Mouse (Mus musculus) intestine, postnatal 0 days (tissue): ENCODE data around the gene 4933424G06Rik. TPM values are rescaled to one million over a fixed set of nuclear protein-coding genes. Genes with fewer than 3 reads are reported as not detected.

Source experiments
- ATAC-seq: fragments of 200-750 bp; cut with Nextera tagmentation; 2 replicates; pipeline ENCODE4 v1.8.0; 2017; ENCODE audit warnings: mild to moderate bottlenecking, moderate TSS enrichment, moderate library complexity
- H3K27ac ChIP-seq: fragments of 300-500 bp; sonication (generic); 2 replicates; pipeline ENCODE4 v1.5.1; 2014; ENCODE audit warnings: mild to moderate bottlenecking, low read depth, low read length, moderate library complexity
- H3K27me3 ChIP-seq: fragments of 300-500 bp; sonication (generic); replicated peaks from 2 replicates; pipeline ENCODE4 v1.6.1; 2014; ENCODE audit warnings: low read length, mixed read lengths; ENCODE audit not compliant: control insufficient read depth, insufficient read depth
- H3K36me3 ChIP-seq: fragments of 300-500 bp; sonication (generic); 2 replicates; pipeline ENCODE4 v1.6.1; 2014; ENCODE audit warnings: mild to moderate bottlenecking, moderate library complexity; ENCODE audit not compliant: control insufficient read depth, insufficient read depth
- H3K4me1 ChIP-seq: fragments of 300-500 bp; sonication (generic); replicated peaks from 2 replicates; pipeline ENCODE4 v1.6.1; 2014; ENCODE audit warnings: antibody characterized with exemption, low read length, mixed read lengths; ENCODE audit not compliant: control insufficient read depth, insufficient read depth
- H3K4me2 ChIP-seq: fragments of 300-500 bp; sonication (generic); replicated peaks from 2 replicates; pipeline ENCODE4 v1.6.1; 2014; ENCODE audit warnings: low read depth, mild to moderate bottlenecking, moderate library complexity
- H3K4me3 ChIP-seq: fragments of 300-500 bp; sonication (generic); 2 replicates; pipeline ENCODE4 v1.5.1; 2014; ENCODE audit warnings: low read depth, low read length
- H3K9ac ChIP-seq: fragments of 300-500 bp; sonication (generic); 2 replicates; pipeline ENCODE4 v1.6.1; 2014; ENCODE audit warnings: mild to moderate bottlenecking, low read depth, low read length
- H3K9me3 ChIP-seq: fragments of 300-500 bp; sonication (generic); 2 replicates; pipeline ENCODE4 v1.6.1; 2016; ENCODE audit warnings: mixed run types; ENCODE audit not compliant: control insufficient read depth
- CTCF ChIP-seq: sonication (generic); IDR thresholded peaks from 2 replicates; pipeline ENCODE4 v1.5.1; 2016; ENCODE audit warnings: low read depth, mild to moderate bottlenecking, control low read depth, antibody characterized with exemption, moderate library complexity
- whole genome bisulfite sequencing: fragments of 180-500 bp; shearing (Covaris S2); extraction: QIAGEN DNeasy Blood & Tissue Kit; methylation state at CpG from one replicate; pipeline ENCODE4 v1.1.7; 2014; 5-methylcytosine and 5-hydroxymethylcytosine counted together
- microRNA-seq: library from miRNA; unstranded; fragments of <30 nt; microRNA quantifications from one replicate; pipeline ENCODE4, GENCODE M21; 2016
- polyA plus RNA-seq: library from polyadenylated mRNA; unstranded; fragments of >200 nt; fragmentation: Nextera tagmentation; extraction: Ambion mirVana; gene quantifications from 2 replicates; pipeline ENCODE4 v1.2.1, GENCODE M21; 2015

Gene 4933424G06Rik
- polyA plus RNA-seq, 1 experiment from 2014 or later, result not detected

DNA sequence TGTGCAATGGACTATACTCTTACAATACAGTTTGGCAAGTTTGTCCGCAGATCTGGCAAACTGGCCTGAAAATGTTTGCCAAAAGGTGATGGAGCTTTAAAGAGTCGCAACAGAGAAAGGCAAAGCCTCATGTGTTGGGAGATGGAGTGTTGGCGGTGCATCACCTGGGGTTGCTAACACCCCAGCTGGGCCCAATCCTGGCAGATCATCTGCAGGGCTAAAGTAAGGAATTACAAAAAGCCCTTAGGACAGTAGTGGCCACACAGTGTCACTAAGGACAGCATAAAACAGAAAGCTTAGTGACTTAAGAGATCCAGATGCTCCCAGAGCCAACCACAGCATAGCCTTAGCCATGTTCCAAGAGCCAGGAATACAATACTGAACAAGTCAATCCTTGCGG is 94.9 kb downstream of the 4933424G06Rik start:
- no peaks in the 10 kb centered on the region for H3K9me3 ChIP-seq
- WGBS, result 90% methylated on average over 4 of the region's 4 CpGs
- no peaks in the 10 kb centered on the region for H3K27me3 ChIP-seq
- no peak overlapping the region for H3K4me2 ChIP-seq
- no peaks in the 10 kb centered on the region for H3K4me1 ChIP-seq
- peaks cover 84% of the 10 kb centered on the region for H3K36me3 ChIP-seq
- TF ChIP-seq CTCF, result no peak
- no peak overlapping the region for H3K4me3 ChIP-seq
- H3K27ac ChIP-seq, result no peak overlapping the region
- H3K9ac ChIP-seq, result no peak overlapping the region
- no peak for ATAC-seq

DNA sequence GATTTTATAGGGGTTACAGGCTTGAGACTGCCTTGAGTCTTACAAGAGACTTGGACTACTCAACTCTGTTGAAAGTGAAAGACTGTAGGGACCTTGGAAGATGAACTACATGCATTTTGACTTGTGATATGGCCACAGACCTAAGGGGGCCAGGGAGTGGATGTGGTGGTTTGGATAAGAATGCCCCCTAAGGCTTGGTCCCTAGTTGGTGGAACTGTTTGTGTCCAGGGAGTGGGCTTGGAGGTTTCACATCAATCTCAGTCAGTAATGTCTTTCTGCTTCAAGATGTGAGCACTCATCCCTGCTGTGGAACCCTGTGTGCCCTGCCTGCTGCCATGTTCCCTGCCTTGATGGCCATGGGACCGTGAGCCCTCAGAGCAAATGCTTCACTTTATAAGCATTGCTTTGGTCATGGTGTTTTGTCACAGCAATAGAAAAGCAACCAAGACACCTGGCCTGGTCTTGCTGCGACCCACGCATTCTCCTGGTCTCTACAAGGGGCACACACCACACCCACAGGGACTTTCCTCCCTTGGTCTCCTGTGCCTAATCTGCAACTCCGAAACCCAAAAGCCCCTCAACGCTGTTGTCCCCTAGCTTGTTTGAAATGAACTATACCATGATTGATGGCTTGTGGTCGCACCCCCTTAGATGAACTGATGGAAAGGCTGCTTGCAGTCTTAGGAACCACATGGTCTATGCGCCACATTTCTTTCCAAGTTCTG is 96.4 kb downstream of the 4933424G06Rik start:
- no peak overlapping the region for H3K27ac ChIP-seq
- H3K9ac ChIP-seq, result no peak overlapping the region
- ATAC-seq, result no peak
- no peaks in the 10 kb centered on the region for H3K9me3 ChIP-seq
- no peak overlapping the region for H3K4me3 ChIP-seq
- H3K4me1 ChIP-seq, result no peaks in the 10 kb centered on the region
- no peaks in the 10 kb centered on the region for H3K27me3 ChIP-seq
- peaks cover 94% of the 10 kb centered on the region for H3K36me3 ChIP-seq
- H3K4me2 ChIP-seq, result no peak overlapping the region
- 93% methylated on average over 7 of the region's 7 CpGs for WGBS
- no peak for TF ChIP-seq CTCF

DNA sequence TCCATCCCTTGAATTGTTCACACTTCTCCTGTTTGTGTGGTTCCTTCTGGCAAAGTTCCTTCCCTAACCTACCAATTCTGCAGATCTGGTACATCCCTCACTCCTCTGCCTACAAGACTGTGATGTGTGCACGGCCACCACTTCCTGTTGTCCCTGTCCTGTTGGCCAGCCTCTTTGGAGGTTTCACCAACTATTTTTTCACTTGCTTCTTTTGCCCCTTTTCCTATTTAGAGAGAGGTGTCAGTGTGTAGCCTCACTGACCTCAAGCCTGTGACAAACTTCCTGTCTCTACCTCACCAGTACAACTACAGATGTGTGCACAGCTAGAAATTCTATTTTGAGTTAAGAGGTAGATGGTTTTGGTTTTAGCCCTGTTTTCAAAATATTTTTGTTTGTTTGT is 97.1 kb downstream of the 4933424G06Rik start:
- Histone ChIP-seq H3K9ac (no peak overlapping the region), H3K4me1 (no peaks in the 10 kb centered on the region), H3K27me3 (no peaks in the 10 kb centered on the region), H3K9me3 (no peaks in the 10 kb centered on the region), H3K36me3 (peaks cover 94% of the 10 kb centered on the region), H3K4me3 (no peak overlapping the region), H3K4me2 (no peak overlapping the region), H3K27ac (no peak overlapping the region)
- TF ChIP-seq CTCF, result no peak
- 81% methylated on average over 1 of the region's 1 CpGs for WGBS
- no peak for ATAC-seq

Small RNAs within 50 kb of the gene (microRNA-seq; reads per million reads assigned to microRNA genes)
- not detected for gene Gm24133

Other genes starting within 250 kb of the 4933424G06Rik start
- 17.4 and 18.4 TPM in 2 replicates for gene Cnnm4, start 238.5 kb upstream of the 4933424G06Rik start, polyA plus RNA-seq
- gene Cnnm3, start 198.3 kb upstream of the 4933424G06Rik start, polyA plus RNA-seq, result 2.5 and 2.6 TPM in 2 replicates
- gene Ankrd23, start 173.3 kb upstream of the 4933424G06Rik start, polyA plus RNA-seq, result 2.1 and 3.8 TPM in 2 replicates
- 0.22 TPM in 1 of 2 replicates, not detected in the other for gene Gm42417, start 170.7 kb upstream of the 4933424G06Rik start, polyA plus RNA-seq
- 15.0 and 18.5 TPM in 2 replicates for gene Ankrd39, start 162.7 kb upstream of the 4933424G06Rik start, polyA plus RNA-seq
- 3.5 and 3.9 TPM in 2 replicates for gene Sema4c, start 151.8 kb upstream of the 4933424G06Rik start, polyA plus RNA-seq
- 0.65 and 0.87 TPM in 2 replicates for gene Fam178b, start 27.0 kb upstream of the 4933424G06Rik start, polyA plus RNA-seq
- 1,149 and 1,162 TPM in 2 replicates for gene Cox5b, start 18.7 kb upstream of the 4933424G06Rik start, polyA plus RNA-seq
- gene Actr1b, start 4.3 kb downstream of the 4933424G06Rik start, polyA plus RNA-seq, result 50.3 and 57.0 TPM in 2 replicates
- gene Zap70, start 51.6 kb downstream of the 4933424G06Rik start, polyA plus RNA-seq, result 0.24 and 0.70 TPM in 2 replicates
- 10.6 TPM in 2 replicates for gene Tmem131, start 233.5 kb downstream of the 4933424G06Rik start, polyA plus RNA-seq